Mouse (Mus musculus) liver, postnatal 0 days (tissue): Measurements from ENCODE around the gene Samd1. TPM values are rescaled to one million over a fixed set of nuclear protein-coding genes. Genes with fewer than 3 reads are reported as not detected.

Source experiments
- ATAC-seq: fragments of 200-750 bp; cut with Nextera tagmentation; 2 replicates; pipeline ENCODE4 v1.8.0; 2017; ENCODE audit warnings: mild to moderate bottlenecking, moderate library complexity
- DNase-seq: peaks from one replicate; pipeline ENCODE4 v3.0.0-alpha.2; 2016
- H3K27ac ChIP-seq: fragments of 300-500 bp; sonication (generic); 2 replicates; pipeline ENCODE4 v1.5.1; 2014; ENCODE audit warnings: antibody characterized with exemption, moderate library complexity, mild to moderate bottlenecking, low read depth
- H3K27me3 ChIP-seq: fragments of 300-500 bp; sonication (generic); 2 replicates; pipeline ENCODE4 v1.6.1; 2014; ENCODE audit warnings: low read length, control low read depth, mixed read lengths; ENCODE audit not compliant: insufficient read depth
- H3K36me3 ChIP-seq: fragments of 300-500 bp; sonication (generic); replicated peaks from 2 replicates; pipeline ENCODE4 v1.6.1; 2014; ENCODE audit warnings: mild to moderate bottlenecking, control low read depth, low read length, moderate library complexity, mixed read lengths; ENCODE audit not compliant: insufficient read depth
- H3K4me1 ChIP-seq: fragments of 300-500 bp; sonication (generic); 2 replicates; pipeline ENCODE4 v1.6.1; 2014; ENCODE audit warnings: antibody characterized with exemption, mild to moderate bottlenecking, control low read depth; ENCODE audit not compliant: insufficient read depth
- H3K4me2 ChIP-seq: fragments of 300-500 bp; sonication (generic); 2 replicates; pipeline ENCODE4 v1.6.1; 2014; ENCODE audit warnings: low read depth, mild to moderate bottlenecking, low read length, moderate library complexity, mixed read lengths
- H3K4me3 ChIP-seq: fragments of 300-500 bp; sonication (generic); 2 replicates; pipeline ENCODE4 v1.5.1; 2014; ENCODE audit warnings: low read depth, low read length
- H3K9ac ChIP-seq: fragments of 300-500 bp; sonication (generic); replicated peaks from 2 replicates; pipeline ENCODE4 v1.6.1; 2014; ENCODE audit warnings: mild to moderate bottlenecking, moderate library complexity
- H3K9me3 ChIP-seq: fragments of 300-500 bp; sonication (generic); 2 replicates; pipeline ENCODE4 v1.6.1; 2016; ENCODE audit warnings: mild to moderate bottlenecking, control low read depth, low read length, mixed read lengths
- CTCF ChIP-seq: sonication (generic); IDR thresholded peaks from 2 replicates; pipeline ENCODE4 v1.5.1; 2016; ENCODE audit warnings: antibody characterized with exemption, low read depth
- EP300 ChIP-seq: IDR thresholded peaks from 2 replicates; pipeline ENCODE4 v1.6.1; 2016; ENCODE audit warnings: antibody characterized with exemption, low read depth, mild to moderate bottlenecking
- WGBS: fragments of 180-500 bp; shearing (Covaris S2); extraction: QIAGEN DNeasy Blood & Tissue Kit; methylation state at CpG from one replicate; pipeline ENCODE4 v1.1.7; 2014; ENCODE audit not compliant: insufficient replicate concordance; 5-methylcytosine and 5-hydroxymethylcytosine counted together
- polyA plus RNA-seq: library from polyadenylated mRNA; unstranded; fragments of >200 nt; fragmentation: Nextera tagmentation; extraction: Ambion mirVana; gene quantifications from 2 replicates; pipeline ENCODE4 v1.2.1, GENCODE M21; 2015

The Samd1 gene
- polyA plus RNA-seq, 1 experiment from 2014 or later: 3.5 TPM

DNA sequence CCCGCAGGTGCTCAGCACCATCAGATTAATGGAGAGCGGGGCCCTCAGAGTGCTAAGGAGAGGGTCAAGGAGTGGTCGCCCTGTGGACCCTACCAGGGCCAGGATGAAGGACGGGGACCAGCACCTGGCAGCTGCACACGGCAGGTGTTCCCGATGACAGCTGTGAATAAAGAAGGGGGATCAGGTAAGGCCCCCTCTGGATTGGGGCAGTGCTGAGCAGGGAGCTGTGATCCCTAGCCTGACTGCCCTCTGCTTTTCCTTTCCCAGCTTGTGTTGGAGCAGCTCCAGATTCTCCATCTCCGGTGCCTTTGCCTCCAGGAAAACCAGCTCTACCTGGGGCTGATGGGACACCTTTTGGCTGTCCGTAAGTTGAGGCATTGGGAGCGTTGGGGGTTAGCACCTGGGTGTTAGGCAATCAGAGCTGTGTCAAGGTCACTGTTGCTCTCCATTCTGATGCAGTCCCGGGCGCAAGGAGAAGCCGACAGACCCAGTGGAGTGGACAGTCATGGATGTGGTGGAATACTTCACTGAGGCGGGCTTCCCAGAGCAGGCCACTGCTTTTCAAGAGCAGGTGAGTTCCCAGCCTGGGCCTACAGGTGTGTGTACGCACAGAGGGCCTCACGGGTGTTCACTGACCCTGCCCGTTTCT lies 1.7 kb downstream of the Samd1 start:
- Histone ChIP-seq H3K9ac (peak overlapping the region; percentile 83), H3K4me2 (peak overlapping the region; percentile 91), H3K9me3 (no peaks in the 10 kb centered on the region), H3K36me3 (peaks cover 15% of the 10 kb centered on the region; the same call in 1 of the 2 replicates), H3K27me3 (no peaks in the 10 kb centered on the region), H3K4me3 (peak overlapping the region; percentile 71), H3K4me1 (peaks cover 28% of the 10 kb centered on the region), H3K27ac (no peak overlapping the region)
- WGBS: 63% methylated on average over 16 of the region's 16 CpGs
- DNase-seq (peak; percentile 29), ATAC-seq (no peak)
- TF ChIP-seq CTCF (no peak), EP300 (no peak)

DNA sequence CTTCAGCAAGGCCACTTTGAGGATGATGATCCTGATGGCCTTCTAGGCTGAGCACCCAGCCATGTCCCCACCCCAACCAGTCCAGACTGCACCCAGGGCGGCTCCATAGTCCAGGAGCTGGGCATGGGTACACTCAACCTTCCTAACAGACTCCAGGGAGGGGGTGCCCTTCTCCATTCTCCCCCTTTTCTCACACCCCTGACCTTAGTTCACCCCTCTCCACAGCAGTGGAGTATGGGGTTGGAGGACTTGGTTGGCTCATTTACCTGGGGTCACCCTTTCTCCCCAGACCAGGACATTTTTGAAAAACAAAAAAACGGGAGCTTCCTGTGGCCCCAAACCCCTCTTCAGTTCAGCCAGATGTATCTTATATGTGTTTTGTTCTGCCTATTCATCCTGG lies 2.4 kb downstream of the Samd1 start:
- H3K9me3 ChIP-seq: no peaks in the 10 kb centered on the region

DNA sequence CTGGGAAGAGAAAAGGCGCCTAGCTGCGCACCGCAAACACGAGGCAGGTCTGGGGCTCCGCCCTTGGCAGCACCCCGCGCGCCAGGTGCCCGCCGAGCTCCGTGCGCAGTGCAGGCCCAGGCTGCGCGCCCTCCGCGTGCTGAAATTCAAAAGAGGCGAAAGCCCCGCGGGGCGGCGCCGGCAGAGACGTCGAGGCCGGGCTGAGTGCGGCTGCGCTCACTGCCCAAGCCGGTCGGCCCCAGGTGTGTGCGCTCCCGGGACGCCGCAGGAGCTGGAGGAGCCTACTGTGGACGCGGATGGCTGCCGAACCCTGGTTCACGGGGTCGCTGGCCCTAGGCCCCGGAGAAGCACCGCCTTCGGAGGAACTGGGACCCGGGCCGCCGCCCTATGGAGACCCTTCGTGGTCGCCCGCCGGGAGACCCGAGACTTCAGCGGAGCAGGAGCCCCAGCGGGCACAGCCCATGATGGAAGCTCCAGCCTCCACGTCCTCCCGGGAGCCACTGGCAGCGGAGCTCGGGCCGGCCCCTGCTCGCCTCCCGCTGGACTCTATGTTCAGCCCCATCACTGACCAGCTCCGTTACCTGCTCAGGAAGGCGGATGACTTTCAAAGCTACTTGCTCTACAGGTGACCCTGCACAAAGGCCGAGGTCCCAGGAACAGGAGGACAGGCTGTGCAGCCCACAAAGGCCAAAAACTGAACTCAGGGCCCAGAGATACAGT lies 4.0 kb downstream of the Samd1 start, which contains the start of gene 1700067K01Rik:
Gene 1700067K01Rik (plus strand): TSS at position 222 of the 720 bp plus-strand sequence.
- H3K4me1 ChIP-seq: peaks cover 29% of the 10 kb centered on the region
- no peak within 1 kb of the TSS for H3K4me2 ChIP-seq
- H3K36me3 ChIP-seq: peaks cover 15% of the 10 kb centered on the region; the same call in 1 of the 2 replicates
- ATAC-seq (no peak), DNase-seq (no peak)
- H3K9me3 ChIP-seq: no peaks in the 10 kb centered on the region
- H3K9ac ChIP-seq: no peak within 1 kb of the TSS
- H3K4me3 ChIP-seq: no peak within 1 kb of the TSS
- no peaks in the 10 kb centered on the region for H3K27me3 ChIP-seq
- WGBS: 74% methylated on average over 60 of the region's 61 CpGs
- TF ChIP-seq CTCF (no peak), EP300 (no peak)
- no peak within 1 kb of the TSS for H3K27ac ChIP-seq

More for the DNA sequence above, 2.4 kb downstream of the Samd1 start:
- Histone ChIP-seq H3K4me2 (0 out of 2 replicates have a peak overlapping the region, but pooled peaks have one; percentile 91), H3K4me1 (peaks cover 32% of the 10 kb centered on the region), H3K27me3 (no peaks in the 10 kb centered on the region), H3K36me3 (peaks cover 15% of the 10 kb centered on the region; the same call in 1 of the 2 replicates), H3K9ac (no peak overlapping the region), H3K27ac (no peak overlapping the region), H3K4me3 (no peak overlapping the region)
- TF ChIP-seq EP300: no peak
- TF ChIP-seq CTCF: no peak
- ATAC-seq (no peak), DNase-seq (no peak)
- 91% methylated on average over 2 of the region's 2 CpGs for WGBS

DNA sequence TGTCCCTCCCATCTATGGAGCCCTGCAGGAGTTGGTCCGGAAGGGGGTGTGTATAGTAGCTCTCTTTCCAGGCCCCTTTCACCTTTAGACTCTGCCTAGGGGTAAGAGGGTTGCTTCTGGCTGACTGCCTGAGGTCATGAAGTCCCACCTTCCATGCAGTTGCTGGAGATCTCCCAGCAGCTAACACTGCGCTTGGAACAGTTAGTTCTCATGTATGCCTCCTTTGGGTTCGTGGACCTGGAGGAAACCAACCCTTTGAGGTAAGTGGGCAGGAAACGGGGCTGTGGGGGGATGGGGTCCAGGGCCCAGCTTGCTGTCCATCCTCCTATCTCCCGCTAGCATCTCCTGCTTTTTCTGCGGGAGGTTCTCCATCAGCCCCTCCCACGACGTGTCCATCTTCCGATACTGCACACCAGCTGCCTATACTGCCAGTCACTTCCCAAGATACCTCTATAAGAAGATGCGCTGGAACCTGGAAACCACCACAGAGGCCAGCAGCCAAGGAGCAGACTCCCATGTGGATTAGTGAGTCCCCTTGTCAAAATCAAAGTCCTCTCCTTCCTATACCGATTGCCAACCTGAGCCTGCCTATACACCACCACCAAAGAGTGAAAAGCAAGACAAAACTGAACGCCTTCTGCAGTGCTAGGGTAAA lies 5.6 kb downstream of the Samd1 start:
- Histone ChIP-seq H3K27me3 (no peaks in the 10 kb centered on the region), H3K4me3 (no peak overlapping the region), H3K36me3 (peaks cover 15% of the 10 kb centered on the region; the same call in 1 of the 2 replicates), H3K4me1 (peaks cover 27% of the 10 kb centered on the region), H3K4me2 (no peak overlapping the region), H3K9me3 (no peaks in the 10 kb centered on the region), H3K9ac (no peak overlapping the region), H3K27ac (no peak overlapping the region)
- ATAC-seq: no peak
- DNase-seq: no peak
- WGBS: 68% methylated on average over 12 of the region's 12 CpGs
- TF ChIP-seq CTCF (no peak), EP300 (no peak)

DNA sequence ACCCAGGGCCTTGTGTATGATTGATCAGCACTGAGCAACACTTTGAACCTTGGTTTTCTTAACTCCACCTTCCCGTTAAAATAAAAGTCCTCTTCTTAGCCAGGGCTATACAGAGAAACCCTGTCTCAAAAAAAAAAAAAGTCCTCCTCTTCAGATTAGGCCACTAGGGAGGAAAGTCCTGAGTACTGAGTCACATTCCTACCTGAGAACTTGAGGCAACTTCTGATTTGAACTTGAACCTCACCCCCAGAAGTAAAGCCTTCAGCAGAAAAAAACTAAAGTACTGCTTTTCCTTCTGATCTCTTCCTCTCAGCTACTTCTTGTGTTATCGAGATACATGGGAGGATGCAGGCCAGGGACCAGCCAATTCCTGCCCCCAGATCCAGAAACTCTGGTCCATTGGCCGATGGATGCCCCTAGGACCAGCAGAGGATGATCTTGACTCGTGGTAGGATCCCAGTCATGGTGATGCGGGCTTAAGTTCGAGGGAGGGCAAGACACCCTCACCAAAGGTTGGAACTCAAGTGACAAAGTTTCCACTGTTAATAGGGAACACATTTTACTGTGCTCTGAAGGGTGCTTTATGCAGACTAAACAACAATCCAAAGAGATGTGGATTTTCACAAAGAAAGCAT lies 6.3 kb downstream of the Samd1 start:
- Histone ChIP-seq H3K9me3 (no peaks in the 10 kb centered on the region), H3K4me1 (peaks cover 24% of the 10 kb centered on the region), H3K4me3 (peak overlapping the region; percentile 57; the same call in 1 of the 2 replicates), H3K27me3 (no peaks in the 10 kb centered on the region), H3K9ac (peak overlapping the region; percentile 63; the same call in 1 of the 2 replicates), H3K4me2 (peak overlapping the region; percentile 83), H3K27ac (no peak overlapping the region; the same call in 1 of the 2 replicates), H3K36me3 (peaks cover 15% of the 10 kb centered on the region; the same call in 1 of the 2 replicates)
- no peak for DNase-seq
- WGBS: 71% methylated on average over 6 of the region's 6 CpGs
- no peak for TF ChIP-seq EP300
- no peak for ATAC-seq
